Mouse (Mus musculus) liver, embryonic 14.5 days (tissue): ENCODE measurements around the gene Spsb2. TPM values are rescaled to one million over a fixed set of nuclear protein-coding genes. Genes with fewer than 3 reads are reported as not detected.
A peak's percentile ranks its signal among the peaks of the same experiment; 100 is the strongest.

Source experiments
- ATAC-seq: fragments of 200-750 bp; cut with Nextera tagmentation; 2 replicates; pipeline ENCODE4 v1.8.0; 2017; ENCODE audit warnings: moderate number of reproducible peaks, mild to moderate bottlenecking, moderate library complexity; ENCODE audit not compliant: insufficient read depth
- DNase-seq, 3 experiments: peaks; one replicate each; pipeline ENCODE4 v3.0.0-alpha.2; 2012 to 2013; ENCODE audit warnings: low read depth in 3 of 3, low spot score in 3 of 3
- H3K27ac ChIP-seq: fragments of 300-500 bp; sonication (generic); 2 replicates; pipeline ENCODE4 v1.5.1; 2014; ENCODE audit warnings: moderate library complexity, mild to moderate bottlenecking, control low read depth, inconsistent platforms
- H3K27me3 ChIP-seq: fragments of 300-500 bp; sonication (generic); 2 replicates; pipeline ENCODE4 v1.6.1; 2014; ENCODE audit warnings: mild to moderate bottlenecking, low read length, moderate library complexity; ENCODE audit not compliant: control insufficient read depth, insufficient read depth
- H3K36me3 ChIP-seq: fragments of 300-500 bp; sonication (generic); replicated peaks from 2 replicates; pipeline ENCODE4 v1.6.1; 2014; ENCODE audit warnings: low read depth; ENCODE audit not compliant: control insufficient read depth, insufficient read depth
- H3K4me1 ChIP-seq, 2 experiments: fragments of 200-500 bp in 1 of 2; fragments of 300-500 bp in 1 of 2; sonication (generic) in 1 of 2; replicated peaks; 2 replicates each; pipeline ENCODE4 v1.6.1; 2012 to 2014; ENCODE audit warnings: antibody characterized with exemption in 1 of 2, inconsistent platforms in 1 of 2, low read length in 1 of 2; ENCODE audit not compliant: control insufficient read depth in 2 of 2, insufficient read depth in 2 of 2
- H3K4me2 ChIP-seq: fragments of 300-500 bp; sonication (generic); 2 replicates; pipeline ENCODE4 v1.6.1; 2014; ENCODE audit warnings: low read depth, mild to moderate bottlenecking, control low read depth, moderate library complexity
- H3K4me3 ChIP-seq, 2 experiments: fragments of 200-500 bp in 1 of 2; fragments of 300-500 bp in 1 of 2; sonication (generic) in 1 of 2; 2 replicates each; pipeline ENCODE4 v1.5.1; 2012 to 2014; ENCODE audit warnings: low read depth in 2 of 2, low read length in 2 of 2, mild to moderate bottlenecking in 2 of 2, control low read depth in 1 of 2, inconsistent platforms in 1 of 2, moderate library complexity in 1 of 2; ENCODE audit not compliant: insufficient read depth in 1 of 2
- H3K9ac ChIP-seq: fragments of 300-500 bp; sonication (generic); replicated peaks from 2 replicates; pipeline ENCODE4 v1.6.1; 2014; ENCODE audit warnings: mild to moderate bottlenecking, control low read depth, moderate library complexity
- H3K9me3 ChIP-seq: fragments of 300-500 bp; sonication (generic); 2 replicates; pipeline ENCODE4 v1.6.1; 2016; ENCODE audit warnings: low read length, mixed read lengths; ENCODE audit not compliant: control insufficient read depth
- CTCF ChIP-seq: IDR thresholded peaks from 2 replicates; pipeline ENCODE4 v1.5.1; 2016; ENCODE audit warnings: antibody characterized with exemption, low read depth, control low read depth
- EP300 ChIP-seq: IDR thresholded peaks from 2 replicates; pipeline ENCODE4 v1.6.1; 2016; ENCODE audit warnings: antibody characterized with exemption, low read depth
- WGBS: fragments of 180-500 bp; shearing (Covaris S2); extraction: QIAGEN DNeasy Blood & Tissue Kit; methylation state at CpG from one replicate; pipeline ENCODE4 v1.1.7; 2014; ENCODE audit not compliant: insufficient replicate concordance; 5-methylcytosine and 5-hydroxymethylcytosine counted together
- polyA plus RNA-seq, 2 experiments: library from polyadenylated mRNA; depleted of rRNA in 1 of 2; stranded (reverse) in 1 of 2; unstranded in 1 of 2; fragments of >200 nt; fragmentation: Nextera tagmentation in 1 of 2; extraction: Ambion mirVana in 1 of 2; gene quantifications; 2 replicates each; pipeline versions ENCODE4 v1.2.1 to v1.2.3; 2012 to 2014

The Spsb2 gene
- polyA plus RNA-seq, 2 experiments = 4.7 to 5.0 TPM

GRCm38 (mm10) chr6:124858561-124859318 is 50.3 kb downstream of the Spsb2 start:
- no peak for TF ChIP-seq EP300
- TF ChIP-seq CTCF = no peak
- Histone ChIP-seq H3K4me2 (no peak overlapping the region), H3K9me3 (no peaks in the 10 kb centered on the region), H3K9ac (no peak overlapping the region), H3K27ac (no peak overlapping the region), H3K27me3 (peaks cover 68% of the 10 kb centered on the region), H3K4me3 (no peak overlapping the region), H3K4me1 (no peaks in the 10 kb centered on the region), H3K36me3 (no peaks in the 10 kb centered on the region)
- WGBS = 53% methylated on average over 28 of the region's 28 CpGs
- ATAC-seq (no peak), DNase-seq (no peak)

GRCm38 (mm10) chr6:124859725-124860124 is 51.3 kb downstream of the Spsb2 start:
- TF ChIP-seq CTCF (peak; percentile 88), EP300 (no peak)
- H3K9me3 ChIP-seq = no peaks in the 10 kb centered on the region
- H3K4me2 ChIP-seq = no peak overlapping the region
- H3K36me3 ChIP-seq = no peaks in the 10 kb centered on the region
- H3K9ac ChIP-seq = no peak overlapping the region
- no peak overlapping the region for H3K27ac ChIP-seq
- peaks cover 75% of the 10 kb centered on the region for H3K27me3 ChIP-seq
- WGBS = 4% methylated on average over 12 of the region's 12 CpGs
- DNase-seq (peak; percentile 24 to 33 (median 26)), ATAC-seq (no peak)
- no peaks in the 10 kb centered on the region for H3K4me1 ChIP-seq
- no peak overlapping the region for H3K4me3 ChIP-seq

Other genes with a start within 250 kb of the Spsb2 start
- not detected in 2 replicates for gene C1rb, start 238.4 kb upstream of the Spsb2 start, polyA plus RNA-seq (2012; rRNA removed)
- gene C1rb, start 238.4 kb upstream of the Spsb2 start, polyA plus RNA-seq (2014; fragmentation: Nextera tagmentation; extraction: Ambion mirVana) = not detected in 2 replicates
- 0.01 TPM in 1 of 2 replicates, not detected in the other for gene C1s2, start 172.6 kb upstream of the Spsb2 start, polyA plus RNA-seq (2012; rRNA removed)
- not detected in 2 replicates for gene C1s2, start 172.6 kb upstream of the Spsb2 start, polyA plus RNA-seq (2014; fragmentation: Nextera tagmentation; extraction: Ambion mirVana)
- 61.4 and 65.7 TPM in 2 replicates for gene Lpcat3, start 145.6 kb upstream of the Spsb2 start, polyA plus RNA-seq (2012; rRNA removed)
- gene Lpcat3, start 145.6 kb upstream of the Spsb2 start, polyA plus RNA-seq (2014; fragmentation: Nextera tagmentation; extraction: Ambion mirVana) = 64.2 and 67.0 TPM in 2 replicates
- gene Emg1, start 96.5 kb upstream of the Spsb2 start, polyA plus RNA-seq (2012; rRNA removed) = 91.1 and 103 TPM in 2 replicates
- 147 and 162 TPM in 2 replicates for gene Emg1, start 96.5 kb upstream of the Spsb2 start, polyA plus RNA-seq (2014; fragmentation: Nextera tagmentation; extraction: Ambion mirVana)
- 101 and 124 TPM in 2 replicates for gene Phb2, start 96.3 kb upstream of the Spsb2 start, polyA plus RNA-seq (2012; rRNA removed)
- 210 and 240 TPM in 2 replicates for gene Phb2, start 96.3 kb upstream of the Spsb2 start, polyA plus RNA-seq (2014; fragmentation: Nextera tagmentation; extraction: Ambion mirVana)
- 14.3 and 17.9 TPM in 2 replicates for gene Ptpn6, start 69.9 kb upstream of the Spsb2 start, polyA plus RNA-seq (2012; rRNA removed)
- gene Ptpn6, start 69.9 kb upstream of the Spsb2 start, polyA plus RNA-seq (2014; fragmentation: Nextera tagmentation; extraction: Ambion mirVana) = 26.6 and 28.4 TPM in 2 replicates
- 27.9 and 50.2 TPM in 2 replicates for gene Grcc10, start 67.3 kb upstream of the Spsb2 start, polyA plus RNA-seq (2012; rRNA removed)
- gene Grcc10, start 67.3 kb upstream of the Spsb2 start, polyA plus RNA-seq (2014; fragmentation: Nextera tagmentation; extraction: Ambion mirVana) = 74.0 and 80.0 TPM in 2 replicates
- 0.37 TPM in 1 of 2 replicates, not detected in the other for gene Gm45234, start 52.6 kb upstream of the Spsb2 start, polyA plus RNA-seq (2012; rRNA removed)
- gene Gm45234, start 52.6 kb upstream of the Spsb2 start, polyA plus RNA-seq (2014; fragmentation: Nextera tagmentation; extraction: Ambion mirVana) = not detected in 2 replicates
- 2.5 and 2.8 TPM in 2 replicates for gene Atn1, start 52.1 kb upstream of the Spsb2 start, polyA plus RNA-seq (2012; rRNA removed)
- 0.58 and 1.5 TPM in 2 replicates for gene Atn1, start 52.1 kb upstream of the Spsb2 start, polyA plus RNA-seq (2014; fragmentation: Nextera tagmentation; extraction: Ambion mirVana)
- gene Eno2, start 39.0 kb upstream of the Spsb2 start, polyA plus RNA-seq (2012; rRNA removed) = 0.47 and 0.50 TPM in 2 replicates
- gene Eno2, start 39.0 kb upstream of the Spsb2 start, polyA plus RNA-seq (2014; fragmentation: Nextera tagmentation; extraction: Ambion mirVana) = 0.09 TPM in 1 of 2 replicates, not detected in the other
- gene Lrrc23, start 28.9 kb upstream of the Spsb2 start, polyA plus RNA-seq (2012; rRNA removed) = 0.09 TPM in 1 of 2 replicates, not detected in the other
- not detected in 2 replicates for gene Lrrc23, start 28.9 kb upstream of the Spsb2 start, polyA plus RNA-seq (2014; fragmentation: Nextera tagmentation; extraction: Ambion mirVana)
- gene Tpi1, start 5.6 kb downstream of the Spsb2 start, polyA plus RNA-seq (2012; rRNA removed) = 266 and 292 TPM in 2 replicates
- gene Tpi1, start 5.6 kb downstream of the Spsb2 start, polyA plus RNA-seq (2014; fragmentation: Nextera tagmentation; extraction: Ambion mirVana) = 418 and 420 TPM in 2 replicates
- gene Usp5, start 20.8 kb downstream of the Spsb2 start, polyA plus RNA-seq (2012; rRNA removed) = 24.4 and 27.6 TPM in 2 replicates
- 38.0 and 42.5 TPM in 2 replicates for gene Usp5, start 20.8 kb downstream of the Spsb2 start, polyA plus RNA-seq (2014; fragmentation: Nextera tagmentation; extraction: Ambion mirVana)
- 147 and 165 TPM in 2 replicates for gene Cdca3, start 20.9 kb downstream of the Spsb2 start, polyA plus RNA-seq (2012; rRNA removed)
- 205 and 206 TPM in 2 replicates for gene Cdca3, start 20.9 kb downstream of the Spsb2 start, polyA plus RNA-seq (2014; fragmentation: Nextera tagmentation; extraction: Ambion mirVana)
- 0.03 and 0.06 TPM in 2 replicates for gene Gnb3, start 31.6 kb downstream of the Spsb2 start, polyA plus RNA-seq (2012; rRNA removed)
- 0.23 TPM in 1 of 2 replicates, not detected in the other for gene Gnb3, start 31.6 kb downstream of the Spsb2 start, polyA plus RNA-seq (2014; fragmentation: Nextera tagmentation; extraction: Ambion mirVana)
- 3.2 and 3.5 TPM in 2 replicates for gene P3h3, start 49.1 kb downstream of the Spsb2 start, polyA plus RNA-seq (2012; rRNA removed)
- gene P3h3, start 49.1 kb downstream of the Spsb2 start, polyA plus RNA-seq (2014; fragmentation: Nextera tagmentation; extraction: Ambion mirVana) = 0.83 and 0.88 TPM in 2 replicates
- gene Gpr162, start 55.3 kb downstream of the Spsb2 start, polyA plus RNA-seq (2012; rRNA removed) = 0.03 and 0.18 TPM in 2 replicates
- gene Gpr162, start 55.3 kb downstream of the Spsb2 start, polyA plus RNA-seq (2014; fragmentation: Nextera tagmentation; extraction: Ambion mirVana) = not detected in 2 replicates
- gene Cd4, start 79.6 kb downstream of the Spsb2 start, polyA plus RNA-seq (2012; rRNA removed) = 0.07 and 0.10 TPM in 2 replicates
- 0.03 TPM in 1 of 2 replicates, not detected in the other for gene Cd4, start 79.6 kb downstream of the Spsb2 start, polyA plus RNA-seq (2014; fragmentation: Nextera tagmentation; extraction: Ambion mirVana)
- 0.10 and 0.11 TPM in 2 replicates for gene Lag3, start 103.0 kb downstream of the Spsb2 start, polyA plus RNA-seq (2012; rRNA removed)
- gene Lag3, start 103.0 kb downstream of the Spsb2 start, polyA plus RNA-seq (2014; fragmentation: Nextera tagmentation; extraction: Ambion mirVana) = 0.17 TPM in 1 of 2 replicates, not detected in the other
- gene Ptms, start 111.4 kb downstream of the Spsb2 start, polyA plus RNA-seq (2012; rRNA removed) = 109 and 131 TPM in 2 replicates
- 29.7 and 39.7 TPM in 2 replicates for gene Ptms, start 111.4 kb downstream of the Spsb2 start, polyA plus RNA-seq (2014; fragmentation: Nextera tagmentation; extraction: Ambion mirVana)
- gene Mlf2, start 122.7 kb downstream of the Spsb2 start, polyA plus RNA-seq (2012; rRNA removed) = 85.0 and 96.5 TPM in 2 replicates
- 98.1 and 116 TPM in 2 replicates for gene Mlf2, start 122.7 kb downstream of the Spsb2 start, polyA plus RNA-seq (2014; fragmentation: Nextera tagmentation; extraction: Ambion mirVana)
- 57.8 and 62.6 TPM in 2 replicates for gene Cops7a, start 156.9 kb downstream of the Spsb2 start, polyA plus RNA-seq (2012; rRNA removed)
- gene Cops7a, start 156.9 kb downstream of the Spsb2 start, polyA plus RNA-seq (2014; fragmentation: Nextera tagmentation; extraction: Ambion mirVana) = 51.5 and 52.6 TPM in 2 replicates
- gene Pianp, start 188.0 kb downstream of the Spsb2 start, polyA plus RNA-seq (2012; rRNA removed) = 0.07 and 0.09 TPM in 2 replicates
- gene Pianp, start 188.0 kb downstream of the Spsb2 start, polyA plus RNA-seq (2014; fragmentation: Nextera tagmentation; extraction: Ambion mirVana) = not detected in 2 replicates
- gene Zfp384, start 200.5 kb downstream of the Spsb2 start, polyA plus RNA-seq (2012; rRNA removed) = 20.2 and 22.2 TPM in 2 replicates
- 2.9 and 3.1 TPM in 2 replicates for gene Zfp384, start 200.5 kb downstream of the Spsb2 start, polyA plus RNA-seq (2014; fragmentation: Nextera tagmentation; extraction: Ambion mirVana)
- gene Ing4, start 231.1 kb downstream of the Spsb2 start, polyA plus RNA-seq (2012; rRNA removed) = 14.1 and 17.9 TPM in 2 replicates
- gene Ing4, start 231.1 kb downstream of the Spsb2 start, polyA plus RNA-seq (2014; fragmentation: Nextera tagmentation; extraction: Ambion mirVana) = 17.2 and 21.9 TPM in 2 replicates
- 2.1 and 3.1 TPM in 2 replicates for gene Acrbp, start 241.0 kb downstream of the Spsb2 start, polyA plus RNA-seq (2012; rRNA removed)
- 1.3 and 2.0 TPM in 2 replicates for gene Acrbp, start 241.0 kb downstream of the Spsb2 start, polyA plus RNA-seq (2014; fragmentation: Nextera tagmentation; extraction: Ambion mirVana)